Mouse (Mus musculus) megakaryocyte, embryonic 14.5 days (primary cell): ENCODE results near the gene Gng7. TPM values are rescaled to one million over a fixed set of nuclear protein-coding genes. Genes with fewer than 3 reads are reported as not detected.

Experiments used
- H3K27me3 ChIP-seq: replicated peaks from 2 replicates; pipeline ENCODE3; 2012; ENCODE audit warnings: inconsistent platforms
- H3K36me3 ChIP-seq: replicated peaks from 2 replicates; pipeline ENCODE3; 2012; ENCODE audit warnings: low read length, inconsistent platforms, mixed read lengths
- H3K4me1 ChIP-seq: 2 replicates; pipeline ENCODE4 v1.6.1; 2012; ENCODE audit warnings: inconsistent platforms
- H3K4me3 ChIP-seq: replicated peaks from 2 replicates; pipeline ENCODE3; 2012; ENCODE audit warnings: moderate library complexity, mild to moderate bottlenecking, inconsistent platforms
- H3K9me3 ChIP-seq: 2 replicates; pipeline ENCODE4 v1.6.1; 2012; ENCODE audit warnings: inconsistent platforms
- FLI1 ChIP-seq: IDR thresholded peaks from 2 replicates; pipeline ENCODE4 v1.6.1; 2012; ENCODE audit warnings: low read length, inconsistent platforms, mixed read lengths
- GATA1 ChIP-seq: IDR thresholded peaks from 3 replicates; pipeline ENCODE4 v1.6.1; 2012; ENCODE audit warnings: mixed read lengths, low read length, inconsistent platforms, borderline replicate concordance
- polyA plus RNA-seq: library from polyadenylated mRNA; stranded (reverse); fragments of >175 nt; gene quantifications from 2 replicates; pipeline ENCODE4 v1.2.3, GENCODE M21; 2012; ENCODE audit warnings: low replicate concordance; ENCODE audit not compliant: insufficient read depth

Gng7 gene
- polyA plus RNA-seq, 1 experiment: 0.41 TPM

DNA sequence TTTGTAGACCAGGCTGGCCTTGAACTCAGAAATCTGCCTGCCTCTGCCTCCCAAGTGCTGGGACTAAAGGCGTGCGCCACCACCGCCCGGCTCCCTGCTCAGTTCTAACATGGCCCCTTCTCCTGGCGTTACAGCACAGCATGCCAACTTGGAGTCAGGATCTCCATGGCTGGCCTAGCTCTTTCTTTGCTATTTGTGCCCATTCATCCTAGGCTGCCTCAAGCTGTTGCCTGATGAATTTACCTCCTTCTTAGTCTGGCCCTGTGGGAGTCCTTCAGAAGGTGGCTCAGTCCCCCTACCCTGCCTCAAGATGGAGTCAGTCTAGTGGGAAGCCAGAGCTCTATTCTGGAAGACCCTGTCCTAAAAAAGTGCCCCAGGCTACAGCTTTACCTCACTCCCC is 12.1 kb upstream of the Gng7 start:
- H3K4me1 ChIP-seq: peaks cover 25% of the 10 kb centered on the region
- H3K27me3 ChIP-seq: peaks cover 48% of the 10 kb centered on the region
- H3K36me3 ChIP-seq: peaks cover 19% of the 10 kb centered on the region
- no peak for TF ChIP-seq GATA1
- TF ChIP-seq FLI1: no peak
- H3K9me3 ChIP-seq: peaks cover 7% of the 10 kb centered on the region
- H3K4me3 ChIP-seq: no peak overlapping the region

DNA sequence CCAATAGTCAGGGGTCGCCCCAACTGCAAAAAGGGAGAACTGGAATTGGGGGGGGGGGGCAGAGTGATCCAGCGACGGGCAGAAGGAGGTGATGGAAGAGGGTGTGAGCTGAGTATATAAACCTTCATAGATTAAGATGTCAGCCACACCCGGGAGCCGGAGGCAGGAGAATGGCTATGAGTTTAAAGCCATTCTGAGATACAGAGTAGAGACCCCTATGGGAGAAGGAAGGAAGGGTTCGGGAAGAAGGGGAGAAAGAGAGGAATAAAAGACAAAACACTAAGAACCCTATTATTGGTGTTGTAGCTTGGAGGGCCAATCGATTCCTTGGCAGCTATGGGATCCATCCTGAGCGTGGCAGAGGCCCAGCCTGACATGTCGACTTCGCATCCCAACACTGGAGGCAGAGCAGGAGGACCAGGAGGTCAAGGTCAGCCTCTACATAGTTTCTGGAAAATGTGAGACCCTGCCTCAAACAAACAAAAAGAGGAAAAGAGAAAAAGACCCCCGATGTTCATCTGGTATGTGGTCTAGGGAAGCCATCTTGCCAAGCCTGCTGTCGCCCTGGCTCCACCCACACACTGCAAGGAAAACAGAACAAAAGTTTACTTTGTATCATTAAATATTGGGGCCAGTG is 11.0 kb upstream of the Gng7 start, which contains the start of gene Diras1:
Diras1 (minus strand) TSS at position 24 of the 637 bp plus-strand sequence.
- peaks cover 36% of the 10 kb centered on the region for H3K4me1 ChIP-seq
- TF ChIP-seq FLI1: no peak
- no peak for TF ChIP-seq GATA1
- peak within 1 kb of the TSS; percentile 59 for H3K4me3 ChIP-seq
- peaks cover 59% of the 10 kb centered on the region for H3K27me3 ChIP-seq
- H3K36me3 ChIP-seq: peaks cover 8% of the 10 kb centered on the region
- H3K9me3 ChIP-seq: peaks cover 7% of the 10 kb centered on the region

DNA sequence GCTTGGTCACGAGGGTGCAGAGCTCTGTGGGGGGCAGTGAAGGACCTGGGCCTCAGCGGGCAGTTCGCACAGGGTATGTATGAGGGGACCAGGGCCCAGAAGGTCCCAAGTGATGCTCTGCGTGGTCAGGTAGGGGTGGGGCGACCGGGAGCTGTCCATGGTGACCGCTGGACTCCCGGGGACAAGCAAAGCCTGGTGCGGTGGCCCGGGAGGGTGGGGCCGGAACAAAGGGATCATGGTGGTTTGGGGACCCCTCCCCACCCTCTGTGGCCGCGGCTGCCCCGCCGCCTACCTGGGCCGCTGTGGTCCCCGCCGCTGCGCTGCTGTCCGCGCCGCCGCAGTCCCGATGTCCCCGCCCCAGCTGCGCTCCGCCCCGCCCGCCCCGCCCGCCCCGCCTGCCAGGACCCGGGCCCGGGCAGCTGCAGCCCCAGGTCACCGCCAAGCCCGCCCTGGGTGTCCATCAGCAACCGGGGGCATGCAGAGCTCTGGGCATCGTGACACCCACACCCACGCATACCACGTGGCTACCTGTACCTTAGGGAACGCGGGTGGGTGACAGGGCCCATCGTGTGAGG is 10.4 kb upstream of the Gng7 start:
- TF ChIP-seq FLI1 (no peak), GATA1 (no peak)
- peaks cover 65% of the 10 kb centered on the region for H3K27me3 ChIP-seq
- H3K9me3 ChIP-seq: peaks cover 7% of the 10 kb centered on the region
- H3K4me1 ChIP-seq: peaks cover 36% of the 10 kb centered on the region
- peaks cover 2% of the 10 kb centered on the region for H3K36me3 ChIP-seq
- H3K4me3 ChIP-seq: peak overlapping the region; percentile 59

- H3K9me3 ChIP-seq: peaks cover 7% of the 10 kb centered on the region
- no peak for TF ChIP-seq FLI1
- TF ChIP-seq GATA1: no peak
- no peaks in the 10 kb centered on the region for H3K36me3 ChIP-seq
- H3K4me3 ChIP-seq: no peak overlapping the region
- peaks cover 69% of the 10 kb centered on the region for H3K27me3 ChIP-seq
- H3K4me1 ChIP-seq: peaks cover 36% of the 10 kb centered on the region
Observed at GRCm38 (mm10) chr10:81024346-81024937, 9.7 kb upstream of the Gng7 start.

DNA sequence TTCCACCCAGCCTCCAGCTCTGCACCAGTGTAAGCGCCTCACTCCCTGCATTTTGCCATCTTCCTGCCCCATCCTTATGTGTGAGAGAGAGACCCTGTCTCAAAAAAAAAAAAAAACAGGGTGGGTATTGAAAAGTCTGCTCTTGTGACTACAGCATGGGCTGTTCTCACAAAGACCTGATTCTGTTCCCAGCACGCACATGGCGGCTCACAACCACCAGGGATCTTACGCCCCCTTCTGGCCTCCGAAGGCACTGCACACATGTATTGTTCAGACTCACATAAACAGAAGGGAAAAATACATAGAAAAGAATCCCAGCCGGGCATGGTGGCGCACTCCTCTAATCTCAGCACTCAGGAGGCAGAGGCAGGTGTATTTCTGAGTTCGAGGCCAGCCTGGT is 8.0 kb upstream of the Gng7 start:
- H3K4me3 ChIP-seq: no peak overlapping the region
- no peak for TF ChIP-seq FLI1
- no peak for TF ChIP-seq GATA1
- peaks cover 69% of the 10 kb centered on the region for H3K27me3 ChIP-seq
- H3K4me1 ChIP-seq: peaks cover 40% of the 10 kb centered on the region
- H3K36me3 ChIP-seq: no peaks in the 10 kb centered on the region
- peaks cover 7% of the 10 kb centered on the region for H3K9me3 ChIP-seq

- H3K4me1 ChIP-seq: peaks cover 30% of the 10 kb centered on the region
- TF ChIP-seq FLI1: no peak
- TF ChIP-seq GATA1: no peak
- peaks cover 64% of the 10 kb centered on the region for H3K27me3 ChIP-seq
- H3K9me3 ChIP-seq: peaks cover 7% of the 10 kb centered on the region
- no peaks in the 10 kb centered on the region for H3K36me3 ChIP-seq
- H3K4me3 ChIP-seq: peak overlapping the region; percentile 83
Observed at GRCm38 (mm10) chr10:81021547-81022110, 6.9 kb upstream of the Gng7 start.

GRCm38 (mm10) chr10:81020207-81020606 is 5.5 kb upstream of the Gng7 start:
- Histone ChIP-seq H3K4me1 (peaks cover 36% of the 10 kb centered on the region), H3K9me3 (peaks cover 7% of the 10 kb centered on the region), H3K4me3 (no peak overlapping the region), H3K36me3 (no peaks in the 10 kb centered on the region), H3K27me3 (peaks cover 55% of the 10 kb centered on the region)
- TF ChIP-seq GATA1: no peak
- TF ChIP-seq FLI1: no peak

DNA sequence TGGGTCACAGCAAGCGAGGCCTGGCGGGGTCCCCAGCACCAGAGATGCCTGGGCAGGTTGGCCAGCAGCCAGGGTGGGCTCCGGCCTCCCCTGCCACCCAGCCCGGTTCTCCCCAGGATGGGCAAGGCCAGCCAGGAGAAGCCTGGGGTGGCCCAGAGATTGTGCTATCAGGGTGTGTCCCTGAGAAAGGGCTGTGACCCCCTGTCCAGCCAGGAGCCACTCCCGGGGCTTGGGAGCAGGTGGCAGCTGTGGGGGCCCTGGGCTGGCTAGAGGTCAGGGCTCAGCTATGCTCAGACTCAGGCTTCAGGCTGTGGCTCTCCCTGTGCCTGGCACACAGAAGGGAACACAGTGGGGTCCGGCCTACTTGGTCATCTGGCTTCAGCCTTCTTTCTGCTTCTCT is 4.9 kb upstream of the Gng7 start:
- no peaks in the 10 kb centered on the region for H3K36me3 ChIP-seq
- no peak for TF ChIP-seq GATA1
- no peak for TF ChIP-seq FLI1
- H3K4me3 ChIP-seq: no peak overlapping the region
- peaks cover 51% of the 10 kb centered on the region for H3K27me3 ChIP-seq
- peaks cover 37% of the 10 kb centered on the region for H3K4me1 ChIP-seq
- H3K9me3 ChIP-seq: peaks cover 7% of the 10 kb centered on the region

DNA sequence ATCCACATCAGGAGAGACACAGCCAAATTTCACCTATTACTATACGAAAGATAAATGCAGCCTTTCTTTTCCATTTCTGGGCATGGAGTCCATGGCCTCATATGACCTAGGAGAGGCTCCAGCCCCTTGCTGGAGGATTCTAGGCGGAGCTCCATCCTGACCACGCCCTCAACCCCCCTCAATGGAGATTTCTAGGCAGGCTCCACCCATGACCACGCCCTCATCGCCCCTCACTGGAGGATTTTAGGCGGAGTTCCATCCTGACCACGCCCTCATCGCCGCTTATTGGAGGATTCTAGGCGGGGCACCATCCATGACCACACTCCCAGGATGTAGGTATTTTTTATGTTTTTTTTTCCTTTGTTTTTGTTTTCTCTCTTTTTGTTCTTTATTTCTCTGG is 3.6 kb upstream of the Gng7 start:
- Histone ChIP-seq H3K36me3 (no peaks in the 10 kb centered on the region), H3K27me3 (peaks cover 48% of the 10 kb centered on the region), H3K4me3 (no peak overlapping the region), H3K9me3 (peaks cover 7% of the 10 kb centered on the region), H3K4me1 (peaks cover 48% of the 10 kb centered on the region)
- TF ChIP-seq FLI1: no peak
- TF ChIP-seq GATA1: no peak

- no peaks in the 10 kb centered on the region for H3K9me3 ChIP-seq
- no peak overlapping the region for H3K4me3 ChIP-seq
- H3K4me1 ChIP-seq: peaks cover 39% of the 10 kb centered on the region
- peaks cover 41% of the 10 kb centered on the region for H3K27me3 ChIP-seq
- H3K36me3 ChIP-seq: no peaks in the 10 kb centered on the region
- TF ChIP-seq FLI1: no peak
- no peak for TF ChIP-seq GATA1
Observed at GRCm38 (mm10) chr10:81016645-81017044, 1.9 kb upstream of the Gng7 start.
